Comparison of ENCODE assay signal across 9 mouse cellular contexts in genomic region chr3:108939573-108939972, GRCm38 (mm10). TPM values are rescaled to one million over a fixed set of nuclear protein-coding genes. Genes with fewer than 3 reads are reported as not detected.
DNase-seq lines count a peak whose midpoint lies in the region; ATAC-seq and TF ChIP-seq lines count a peak whose summit lies in the region.
"Had no signal": no experiment of that assay in that cellular context is flagged by ENCODE, and none has a peak within 500 bp of the region (broad histone marks: within the 10 kb centered on the region; RNA-seq: fewer than 3 reads in every experiment).

Gene Henmt1, plus strand, starts transcription at chr3:108939873.

- TF ChIP-seq CTCF in hindbrain, postnatal 0 days (IDR thresholded peaks at IDR 0.05; ENCODE audit: low read depth): no peak

- H3K36me3 ChIP-seq in kidney, embryonic 16.5 days (ENCODE audit: insufficient read depth, low read length): no peaks in the 10 kb centered on the region
- H3K36me3 ChIP-seq in embryonic facial prominence, embryonic 14.5 days (ENCODE audit: control insufficient read depth, insufficient read depth, low read length): no peaks in the 10 kb centered on the region
- H3K36me3 ChIP-seq in hindbrain, postnatal 0 days (ENCODE audit: insufficient read depth, low read length): no peaks in the 10 kb centered on the region
- no peaks in the 10 kb centered on the region for H3K36me3 ChIP-seq in midbrain, embryonic 16.5 days (ENCODE audit: control insufficient read depth, insufficient read depth, low read length)

- H3K9me3 ChIP-seq in kidney, embryonic 16.5 days (ENCODE audit: low read length): peaks cover 12% of the 10 kb centered on the region
- H3K9me3 ChIP-seq in embryonic facial prominence, embryonic 14.5 days (ENCODE audit: control insufficient read depth, low read length): no peaks in the 10 kb centered on the region
- H3K9me3 ChIP-seq in hindbrain, postnatal 0 days (ENCODE audit: low read length): no peaks in the 10 kb centered on the region
- H3K9me3 ChIP-seq in midbrain, embryonic 16.5 days (replicated peaks; ENCODE audit: control insufficient read depth, low read length, poor library complexity, severe bottlenecking): no peaks in the 10 kb centered on the region

- H3K27ac ChIP-seq in kidney, embryonic 16.5 days (ENCODE audit: low read length): no peak within 1 kb of the TSS
- no peak within 1 kb of the TSS for H3K27ac ChIP-seq in embryonic facial prominence, embryonic 14.5 days (replicated peaks; ENCODE audit: low read depth, low read length)
- no peak within 1 kb of the TSS for H3K27ac ChIP-seq in hindbrain, postnatal 0 days
- no peak within 1 kb of the TSS for H3K27ac ChIP-seq in midbrain, embryonic 16.5 days (ENCODE audit: low read length)

- H3K27me3 ChIP-seq in kidney, embryonic 16.5 days (ENCODE audit: insufficient read depth, low read length): no peaks in the 10 kb centered on the region
- H3K27me3 ChIP-seq in embryonic facial prominence, embryonic 14.5 days (replicated peaks; ENCODE audit: control insufficient read depth, insufficient read depth, low read length): no peaks in the 10 kb centered on the region
- H3K27me3 ChIP-seq in hindbrain, postnatal 0 days (ENCODE audit: insufficient read depth, low read length): no peaks in the 10 kb centered on the region
- no peaks in the 10 kb centered on the region for H3K27me3 ChIP-seq in midbrain, embryonic 16.5 days (ENCODE audit: control insufficient read depth, insufficient read depth, low read depth, low read length)

- 73% methylated on average over 5 of the region's 5 CpGs for WGBS in kidney, embryonic 16.5 days
- WGBS in embryonic facial prominence, embryonic 14.5 days: 75% methylated on average over 5 of the region's 5 CpGs
- WGBS in hindbrain, postnatal 0 days: 85% methylated on average over 5 of the region's 5 CpGs
- WGBS in midbrain, embryonic 16.5 days: 92% methylated on average over 5 of the region's 5 CpGs

- H3K9ac ChIP-seq in kidney, embryonic 16.5 days (replicated peaks; ENCODE audit: low read length): peak within 1 kb of the TSS; percentile 46; the same call in 1 of the 2 replicates
- H3K9ac ChIP-seq in embryonic facial prominence, embryonic 14.5 days (ENCODE audit: low read depth, low read length): peak within 1 kb of the TSS; percentile 46
- 0 out of 2 replicates have a peak within 1 kb of the TSS, but pooled peaks have one; percentile 19 for H3K9ac ChIP-seq in hindbrain, postnatal 0 days (replicated peaks; ENCODE audit: low read length)
- peak within 1 kb of the TSS; percentile 54; the same call in 1 of the 2 replicates for H3K9ac ChIP-seq in midbrain, embryonic 16.5 days (ENCODE audit: low read depth, low read length)

- DNase-seq in kidney, adult 8-10 months: no peak
- DNase-seq in embryonic facial prominence, embryonic 14.5 days (ENCODE audit: low spot score): no peak
- DNase-seq in hindbrain, postnatal 0 days (ENCODE audit: low spot score): no peak
- DNase-seq in cerebellum, adult 11 months: no peak
- no peak for DNase-seq in layer of hippocampus, postnatal 36 days
- DNase-seq: gastrocnemius, postnatal 36 days had no signal

- peak within 1 kb of the TSS; percentile 53 for H3K4me2 ChIP-seq in kidney, embryonic 16.5 days (replicated peaks; ENCODE audit: low read depth, low read length)
- peak within 1 kb of the TSS; percentile 61 for H3K4me2 ChIP-seq in embryonic facial prominence, embryonic 14.5 days (ENCODE audit: low read depth, low read length)
- peak within 1 kb of the TSS; percentile 46 for H3K4me2 ChIP-seq in hindbrain, postnatal 0 days (ENCODE audit: low read depth, low read length)
- H3K4me2 ChIP-seq in midbrain, embryonic 16.5 days (ENCODE audit: low read length): peak within 1 kb of the TSS; percentile 56

- peak within 1 kb of the TSS; percentile 36 for H3K4me3 ChIP-seq in kidney, embryonic 16.5 days (ENCODE audit: low read length)
- peak within 1 kb of the TSS; percentile 35 for H3K4me3 ChIP-seq in embryonic facial prominence, embryonic 14.5 days (ENCODE audit: low read depth, low read length)
- peak within 1 kb of the TSS; percentile 14 for H3K4me3 ChIP-seq in hindbrain, postnatal 0 days (ENCODE audit: low read length)
- H3K4me3 ChIP-seq in midbrain, embryonic 16.5 days (ENCODE audit: low read depth, low read length): peak within 1 kb of the TSS; percentile 37

- H3K4me1 ChIP-seq in kidney, embryonic 16.5 days (ENCODE audit: insufficient read depth, low read length): no peaks in the 10 kb centered on the region
- H3K4me1 ChIP-seq in embryonic facial prominence, embryonic 14.5 days (ENCODE audit: control insufficient read depth, insufficient read depth, low read length): no peaks in the 10 kb centered on the region
- H3K4me1 ChIP-seq in hindbrain, postnatal 0 days (ENCODE audit: insufficient read depth, low read length): no peaks in the 10 kb centered on the region
- H3K4me1 ChIP-seq in midbrain, embryonic 16.5 days (ENCODE audit: control insufficient read depth, insufficient read depth, low read length): no peaks in the 10 kb centered on the region; the same call in 1 of the 2 replicates

- ATAC-seq in kidney, embryonic 16.5 days (ENCODE audit: low FRiP score, low TSS enrichment): no peak
- ATAC-seq in embryonic facial prominence, embryonic 14.5 days (ENCODE audit: low read depth): no peak
- no peak for ATAC-seq in hindbrain, postnatal 0 days
- no peak for ATAC-seq in midbrain, embryonic 16.5 days
- no peak for ATAC-seq in cerebellum, adult (ENCODE audit: insufficient number of reproducible peaks, low FRiP score, low TSS enrichment)

RNA-seq across cellular contexts. Expression of gene Henmt1, which starts in this region (rescaled TPM):
- polyA plus RNA-seq in kidney, embryonic 16.5 days (2015; fragmentation: Nextera tagmentation; extraction: Ambion mirVana): 0.37 and 0.45 TPM in 2 replicates
- polyA plus RNA-seq in embryonic facial prominence, embryonic 14.5 days (2014; fragmentation: Nextera tagmentation; extraction: Ambion mirVana): 0.81 and 1.2 TPM in 2 replicates
- 1.0 and 2.2 TPM in 2 replicates for total RNA-seq in hindbrain, postnatal 0 days (2014; rRNA removed)
- polyA plus RNA-seq in hindbrain, postnatal 0 days (2015; fragmentation: Nextera tagmentation; extraction: Ambion mirVana): 2.0 and 2.6 TPM in 2 replicates
- 2.9 and 3.0 TPM in 2 replicates for polyA plus RNA-seq in midbrain, embryonic 16.5 days (2015; fragmentation: Nextera tagmentation; extraction: Ambion mirVana)
- total RNA-seq in layer of hippocampus, postnatal 36 days (2021): 1 to 10 TPM; 1.8 to 2.6 TPM
- total RNA-seq: gastrocnemius, postnatal 36 days had no signal
